Mouse (Mus musculus): ENCODE measurements at regions not wholly inside any gene's neighbourhood (a gene's known extent, or its start where the extent isn't known, plus 50 kb on each side); places are given as distances from the start of the nearest gene placed in this dataset.

DNA sequence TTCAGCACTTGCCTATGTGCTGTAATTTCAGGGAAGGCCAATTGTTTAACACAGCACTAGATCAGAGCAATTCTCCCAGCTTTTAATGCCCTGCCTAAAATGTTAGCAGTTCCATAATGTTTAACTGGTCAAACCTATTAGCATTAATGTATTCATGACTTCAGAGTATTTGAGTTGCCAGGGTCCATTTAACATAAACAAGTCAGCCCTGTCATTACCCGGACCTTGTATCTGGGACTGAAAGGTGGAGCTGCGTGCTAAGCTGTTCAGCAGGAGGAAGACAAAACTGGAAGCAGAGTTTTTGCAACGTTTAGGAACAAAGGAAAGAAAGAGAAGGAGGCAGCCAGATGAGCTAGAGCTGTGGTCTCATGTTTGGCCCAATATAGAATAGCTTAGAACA lies 661.8 kb downstream of the Epm2a start:
- H3K4me1 ChIP-seq (ENCODE audit: control insufficient read depth in 1 of 2, insufficient read depth in 2 of 2) = no peaks in the 10 kb centered on the region
- TF ChIP-seq USF2 (conservative IDR thresholded peaks at IDR 0.05; ENCODE audit: low read depth, low read length) (no peak), JUN (IDR thresholded peaks at IDR 0.05; ENCODE audit: insufficient read depth, low read depth, low read length) (no peak), CTCF (conservative IDR thresholded peaks at IDR 0.05 in 1 of 2, IDR thresholded peaks at IDR 0.05 in 1 of 2; ENCODE audit: low read depth in 2 of 2, low read length in 2 of 2) (no peak), RCOR1 (conservative IDR thresholded peaks at IDR 0.05; ENCODE audit: low read depth, low read length) (no peak), SIN3A (IDR thresholded peaks at IDR 0.05; ENCODE audit: low read length) (no peak), ZMIZ1 (IDR thresholded peaks at IDR 0.05; ENCODE audit: low read depth, low read length) (no peak), CHD2 (IDR thresholded peaks at IDR 0.05; ENCODE audit: low read length) (no peak), BHLHE40 (IDR thresholded peaks at IDR 0.05; ENCODE audit: low read depth, low read length) (no peak), GABPA (IDR thresholded peaks at IDR 0.05; ENCODE audit: insufficient replicate concordance, low read depth, low read length) (no peak), MAFK (IDR thresholded peaks at IDR 0.05; ENCODE audit: insufficient replicate concordance, low read length) (no peak), EP300 (IDR thresholded peaks at IDR 0.05; ENCODE audit: low read length) (no peak)

DNA sequence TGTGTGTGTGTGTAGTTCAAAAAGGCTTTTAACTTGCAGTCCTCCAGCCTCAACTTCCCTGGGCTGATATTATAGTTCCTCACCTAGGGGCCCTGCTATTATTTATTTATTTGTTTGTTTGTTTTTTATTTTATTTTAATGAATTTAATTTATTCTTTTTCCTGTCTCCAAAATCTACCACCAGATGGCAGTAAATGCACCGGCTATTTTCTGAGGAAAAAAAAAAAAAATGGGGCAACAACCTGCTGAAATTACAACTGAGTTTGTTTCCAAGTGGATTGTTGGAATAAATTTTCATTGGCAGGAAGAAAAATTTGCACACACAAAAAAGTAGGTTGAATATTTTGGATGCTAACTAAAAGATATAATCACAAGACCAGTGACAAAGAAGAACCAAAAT lies 662.7 kb downstream of the Epm2a start:
- no peak for DNase-seq (ENCODE audit: extremely low read depth)
- Histone ChIP-seq H3K27me3 (replicated peaks) (no peaks in the 10 kb centered on the region), H3K27ac (ENCODE audit: insufficient read depth, low read depth) (no peak overlapping the region), H3K9ac (ENCODE audit: insufficient read depth, low read depth) (no peak overlapping the region), H3K36me3 (replicated peaks in 1 of 2; ENCODE audit: control insufficient read depth in 1 of 2, insufficient read depth in 1 of 2, low read length in 1 of 2) (no peaks in the 10 kb centered on the region), H3K79me2 (replicated peaks; ENCODE audit: control insufficient read depth, extremely low read depth, insufficient read depth, poor library complexity, severe bottlenecking) (no peaks in the 10 kb centered on the region), H3K4me2 (ENCODE audit: insufficient read depth, low read depth, poor library complexity, severe bottlenecking) (no peak overlapping the region), H3K4me1 (ENCODE audit: control insufficient read depth in 1 of 2, insufficient read depth in 2 of 2) (no peaks in the 10 kb centered on the region), H3K9me3 (replicated peaks; ENCODE audit: low read length) (no peaks in the 10 kb centered on the region), H3K4me3 (replicated peaks in 1 of 3; ENCODE audit: low read depth in 2 of 3, low read length in 2 of 3, poor library complexity in 1 of 3) (no peak overlapping the region)
- no peak for TF ChIP-seq PAX5 (IDR thresholded peaks at IDR 0.05; ENCODE audit: low read length)
- peak in 1 of 2 experiments; percentile 29; a peak in 1 of 4 replicates for TF ChIP-seq CTCF (conservative IDR thresholded peaks at IDR 0.05 in 1 of 2, IDR thresholded peaks at IDR 0.05 in 1 of 2; ENCODE audit: low read depth in 2 of 2, low read length in 2 of 2)
- TF ChIP-seq ZKSCAN1 (IDR thresholded peaks at IDR 0.05; ENCODE audit: borderline replicate concordance, low read depth, low read length) = no peak
- TF ChIP-seq IRF4 (IDR thresholded peaks at IDR 0.05; ENCODE audit: low read depth, low read length) = no peak
- TF ChIP-seq USF2 (conservative IDR thresholded peaks at IDR 0.05; ENCODE audit: low read depth, low read length) = no peak
- TF ChIP-seq RCOR1 (conservative IDR thresholded peaks at IDR 0.05; ENCODE audit: low read depth, low read length) = no peak
- no peak for TF ChIP-seq CHD1 (IDR thresholded peaks at IDR 0.05; ENCODE audit: low read depth, low read length)
- TF ChIP-seq ZMIZ1 (IDR thresholded peaks at IDR 0.05; ENCODE audit: low read depth, low read length) = no peak
- TF ChIP-seq RAD21 (IDR thresholded peaks at IDR 0.05; ENCODE audit: low read depth, low read length) = peak; percentile 23
- TF ChIP-seq EP300 (IDR thresholded peaks at IDR 0.05; ENCODE audit: low read length) = no peak
- TF ChIP-seq SMC3 (IDR thresholded peaks at IDR 0.05; ENCODE audit: low read depth, low read length) = peak; percentile 7; the same call in 1 of the 2 replicates
- TF ChIP-seq JUN (IDR thresholded peaks at IDR 0.05; ENCODE audit: insufficient read depth, low read depth, low read length) = no peak
- TF ChIP-seq MAX (IDR thresholded peaks at IDR 0.05; ENCODE audit: low read length) = no peak
- no peak for TF ChIP-seq USF1 (IDR thresholded peaks at IDR 0.05; ENCODE audit: low read depth, low read length)
- no peak for TF ChIP-seq BHLHE40 (IDR thresholded peaks at IDR 0.05; ENCODE audit: low read depth, low read length)
- TF ChIP-seq TCF12 (IDR thresholded peaks at IDR 0.05; ENCODE audit: low read depth, low read length) = no peak
- no peak for TF ChIP-seq MEF2A (IDR thresholded peaks at IDR 0.05; ENCODE audit: borderline replicate concordance, low read depth, low read length)
- TF ChIP-seq ZNF384 (IDR thresholded peaks at IDR 0.05; ENCODE audit: low read depth, low read length) = peak; percentile 91
- no peak for TF ChIP-seq NELFE (IDR thresholded peaks at IDR 0.05; ENCODE audit: low read depth, low read length)
- TF ChIP-seq POLR2A (IDR thresholded peaks at IDR 0.05; ENCODE audit: low read depth, low read length) = no peak
- no peak for TF ChIP-seq POLR2AphosphoS2 (IDR thresholded peaks at IDR 0.05; ENCODE audit: low read depth, low read length)
- dilution Hi-C loops (cut with MboI; ENCODE audit: extremely low pct_ligation_motif_present, extremely low pct_unique_long_range_greater_than_20kb, low sequenced_read_pairs) (no loop called here), in situ Hi-C loops (cut with MboI; ENCODE audit: low pct_ligation_motif_present, low pct_unique_long_range_greater_than_20kb, low sequenced_read_pairs) (no loop called here)

More for the DNA sequence above, 661.8 kb downstream of the Epm2a start:
- Histone ChIP-seq H3K9ac (ENCODE audit: insufficient read depth, low read depth) (no peak overlapping the region), H3K27ac (ENCODE audit: insufficient read depth, low read depth) (no peak overlapping the region), H3K79me2 (replicated peaks; ENCODE audit: control insufficient read depth, extremely low read depth, insufficient read depth, poor library complexity, severe bottlenecking) (no peaks in the 10 kb centered on the region), H3K9me3 (replicated peaks; ENCODE audit: low read length) (no peaks in the 10 kb centered on the region), H3K4me3 (replicated peaks in 1 of 3; ENCODE audit: low read depth in 2 of 3, low read length in 2 of 3, poor library complexity in 1 of 3) (no peak overlapping the region), H3K27me3 (replicated peaks) (no peaks in the 10 kb centered on the region), H3K4me2 (ENCODE audit: insufficient read depth, low read depth, poor library complexity, severe bottlenecking) (no peak overlapping the region), H3K36me3 (replicated peaks in 1 of 2; ENCODE audit: control insufficient read depth in 1 of 2, insufficient read depth in 1 of 2, low read length in 1 of 2) (no peaks in the 10 kb centered on the region)
- in situ Hi-C loops (cut with MboI; ENCODE audit: low pct_ligation_motif_present, low pct_unique_long_range_greater_than_20kb, low sequenced_read_pairs) (no loop called here), dilution Hi-C loops (cut with MboI; ENCODE audit: extremely low pct_ligation_motif_present, extremely low pct_unique_long_range_greater_than_20kb, low sequenced_read_pairs) (no loop called here)
- DNase-seq (ENCODE audit: extremely low read depth) = no peak

Measured in CH12.LX (cell line).